Mouse (Mus musculus) frontal cortex, adult (tissue): ENCODE measurements at regions not wholly inside any gene's neighbourhood (a gene's known extent, or its start where the extent isn't known, plus 50 kb on each side); places are given as distances from the start of the nearest gene placed in this dataset.

Experiments used
- ATAC-seq: cut with Nextera tagmentation; 2 replicates; pipeline ENCODE4 v1.9.2; 2017; ENCODE audit warnings: mild to moderate bottlenecking, moderate library complexity, mixed read lengths; ENCODE audit not compliant: low TSS enrichment

DNA sequence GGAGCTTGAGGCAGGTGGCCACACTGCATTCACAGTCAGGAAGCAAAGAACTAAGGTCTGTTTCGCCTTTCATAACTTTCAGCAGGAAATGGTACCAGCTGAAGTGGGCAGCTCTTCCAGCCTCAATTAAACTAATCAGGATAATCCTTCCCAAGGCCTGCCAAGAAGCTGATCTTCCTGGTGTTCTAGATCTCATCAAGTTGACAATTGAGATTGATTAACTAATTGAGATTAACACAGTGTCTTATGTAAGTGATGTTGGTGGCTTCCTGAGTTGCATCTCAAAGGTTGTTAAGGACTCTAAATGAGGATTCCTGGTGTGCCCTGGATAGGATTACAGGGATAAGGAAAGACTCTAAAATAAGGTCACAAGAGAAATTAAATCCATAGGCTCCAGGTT lies 273.3 kb upstream of the Irx2 start:
- no peak for ATAC-seq

DNA sequence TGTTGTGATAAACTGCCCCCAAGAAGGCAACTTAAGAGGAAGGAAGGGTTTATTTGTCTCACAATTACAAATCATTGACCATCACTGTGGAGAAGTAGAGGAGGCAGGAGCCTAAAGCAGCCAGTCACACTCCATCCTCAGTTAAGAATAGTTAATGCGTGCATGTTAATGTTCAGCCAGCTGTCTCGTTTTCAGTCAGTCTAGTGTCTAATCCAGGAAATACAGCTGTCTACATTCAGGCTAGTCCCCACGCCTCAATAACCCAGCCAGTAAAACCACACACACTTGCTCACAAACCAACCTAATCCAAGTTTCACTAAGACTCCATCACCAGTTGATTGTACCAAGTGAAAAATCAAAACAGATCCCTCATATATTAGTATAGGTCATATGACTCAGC lies 272.8 kb upstream of the Irx2 start:
- no peak for ATAC-seq

DNA sequence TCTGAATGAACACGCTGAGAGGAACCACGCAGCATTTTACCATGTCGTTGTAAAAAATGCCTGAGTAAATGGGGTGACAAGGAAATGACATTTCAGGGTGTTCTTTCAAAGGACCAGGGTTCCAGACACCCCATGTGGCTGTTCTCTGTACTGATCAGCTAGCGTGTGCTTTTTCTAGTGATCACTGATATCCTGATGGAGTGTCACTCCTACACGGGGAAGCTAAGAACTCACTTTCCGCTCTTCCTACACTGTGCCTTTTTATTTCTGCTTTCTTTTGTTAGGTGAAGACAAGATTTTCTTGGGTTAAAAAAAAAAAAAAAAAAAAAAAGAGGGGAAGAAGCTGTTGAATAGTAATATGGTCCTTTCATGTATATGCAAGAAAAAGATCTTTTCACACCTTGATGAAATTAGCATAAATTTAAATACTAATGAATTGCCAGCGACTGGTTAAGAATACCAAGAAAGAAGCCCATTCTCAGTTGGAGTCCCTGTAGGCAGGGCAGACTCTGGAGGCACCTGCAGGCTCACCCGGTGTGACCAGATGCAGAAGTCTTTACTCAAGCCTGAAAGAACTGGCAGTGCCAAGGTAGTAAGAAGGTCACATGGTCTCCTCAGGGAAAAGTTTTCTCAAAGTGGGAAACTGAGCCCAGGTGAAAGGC lies 270.2 kb upstream of the Irx2 start:
- no peak for ATAC-seq

DNA sequence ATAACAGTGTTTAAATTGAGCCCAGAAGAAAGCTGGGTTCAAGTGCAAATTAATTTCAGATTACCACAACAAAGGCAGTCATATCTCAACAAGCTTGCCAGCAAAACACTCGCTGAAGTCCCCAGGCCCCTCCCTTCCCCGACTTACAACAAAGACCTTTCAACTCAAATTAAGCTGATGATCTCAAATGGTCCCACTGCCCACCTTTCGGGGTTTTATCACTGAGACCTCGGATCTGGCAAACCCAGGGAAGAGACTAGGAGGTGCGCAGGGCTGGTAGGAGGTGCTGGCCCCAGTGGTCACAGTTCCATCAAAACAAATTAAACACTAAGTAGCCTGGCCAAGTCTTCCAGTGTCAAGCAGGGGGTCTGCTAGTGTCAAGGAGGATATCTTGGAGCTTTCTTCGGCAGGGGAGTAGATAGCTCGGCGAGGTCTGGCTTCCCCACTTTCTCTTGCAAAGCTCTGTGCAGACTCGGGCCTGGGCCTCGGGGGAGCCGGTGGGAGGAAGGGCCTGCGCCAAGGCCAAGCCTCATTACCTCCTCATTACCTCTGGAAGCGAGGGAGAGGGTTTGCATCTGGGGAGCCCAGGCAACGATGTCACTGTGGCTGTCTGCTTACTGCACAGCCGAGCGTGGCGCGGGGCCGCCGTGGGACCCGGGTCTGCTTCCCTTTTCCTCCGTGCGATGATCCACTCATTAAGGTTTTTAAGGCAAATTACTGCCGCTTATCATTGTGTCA lies 262.9 kb upstream of the Irx2 start:
- no peak for ATAC-seq

DNA sequence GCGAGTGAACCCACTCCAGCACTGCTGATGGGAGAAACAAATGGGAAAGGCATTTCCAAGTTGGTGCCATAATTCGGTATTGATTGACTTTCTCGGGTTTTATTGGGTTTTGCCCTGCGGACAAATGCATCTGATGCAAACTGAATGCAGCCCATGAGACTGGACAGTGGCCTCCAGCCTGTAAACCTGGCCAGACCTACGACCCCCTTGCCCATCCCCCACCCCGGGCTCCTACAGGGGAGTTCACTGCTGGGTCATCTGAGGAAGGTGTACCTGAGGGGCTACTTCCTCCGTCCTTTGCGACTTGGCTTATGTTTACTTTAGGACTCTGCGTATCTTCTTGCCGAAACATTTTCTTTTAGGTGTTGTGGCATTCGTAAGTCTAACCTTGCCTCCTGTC lies 262.3 kb upstream of the Irx2 start:
- ATAC-seq, result no peak

DNA sequence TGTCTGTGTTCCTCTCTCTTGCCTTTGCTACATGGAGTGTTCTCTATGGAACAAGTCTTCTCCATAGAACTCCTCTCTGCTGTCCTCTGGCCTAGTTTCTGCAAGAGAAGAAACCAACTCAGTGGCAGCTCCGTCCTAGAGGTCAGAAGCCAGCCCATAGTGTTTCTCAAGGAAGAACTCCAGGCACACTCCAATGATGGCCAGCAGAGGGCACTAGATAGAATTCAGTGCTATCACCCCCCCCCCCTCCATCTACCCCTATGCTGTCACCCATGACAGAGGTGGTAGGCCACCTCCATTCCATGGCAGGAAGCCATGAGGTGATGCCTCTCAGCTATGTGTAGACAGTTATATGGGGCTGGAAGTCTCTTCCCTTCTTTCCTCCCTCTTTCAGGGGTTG lies 258.5 kb upstream of the Irx2 start:
- ATAC-seq, result no peak

DNA sequence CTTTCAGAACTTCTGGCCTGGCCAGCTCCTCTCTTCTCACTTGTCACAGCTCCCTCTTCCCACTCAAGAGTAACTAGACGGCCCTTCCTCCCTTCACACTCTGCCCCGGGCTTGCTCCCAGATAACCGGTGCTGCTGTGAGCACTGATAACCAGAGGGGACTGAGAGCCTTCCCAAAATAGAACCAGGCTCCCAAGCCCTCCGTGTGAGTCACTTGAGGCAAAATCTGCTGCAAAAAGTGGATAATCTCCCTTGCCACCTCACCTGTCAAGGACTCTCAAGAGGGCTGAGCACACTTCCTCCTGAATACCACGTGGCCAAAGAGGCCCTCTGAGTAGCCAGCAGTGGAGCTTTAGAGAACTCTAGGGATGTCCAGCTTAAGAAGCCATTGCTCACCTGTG lies 257.6 kb upstream of the Irx2 start:
- ATAC-seq, result no peak

DNA sequence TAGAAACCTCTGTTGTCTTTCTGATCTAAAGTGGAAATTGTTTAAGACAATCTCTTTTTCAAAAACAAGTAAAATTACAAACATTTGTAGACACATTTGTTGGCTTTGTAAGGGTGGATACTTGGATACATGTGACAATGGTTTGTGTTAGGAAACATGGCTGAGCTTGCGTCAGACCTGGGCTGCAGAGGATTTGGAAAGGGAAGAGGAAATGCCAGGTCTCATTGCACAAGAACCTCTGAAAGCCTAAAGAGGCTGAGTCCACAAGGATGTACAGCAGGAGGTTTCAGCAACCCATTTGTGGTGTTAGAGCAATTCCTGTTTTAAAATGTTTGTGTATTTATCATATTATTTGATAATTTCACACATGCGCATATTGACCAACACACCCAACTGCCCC lies 235.3 kb upstream of the Irx2 start:
- ATAC-seq, result no peak

DNA sequence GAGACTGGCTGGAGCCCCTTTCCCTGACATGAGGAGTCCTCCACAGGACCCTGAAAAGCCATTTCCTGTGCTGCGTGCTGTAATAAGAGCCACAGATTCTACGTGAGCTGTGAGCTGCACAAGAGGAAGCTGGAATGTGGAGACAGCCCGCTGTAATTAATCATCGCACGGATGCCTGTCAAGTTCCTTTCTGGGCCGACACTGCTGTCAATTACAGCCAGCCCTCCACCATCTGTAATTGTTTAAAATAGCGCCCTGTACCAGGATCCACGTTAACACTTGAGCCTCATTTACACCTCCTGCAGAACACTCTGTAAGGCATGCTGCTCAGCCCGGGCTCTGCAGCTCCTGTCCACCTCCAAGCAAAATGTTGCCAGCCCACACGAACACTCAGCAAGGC lies 227.9 kb upstream of the Irx2 start:
- peak; percentile 97 for ATAC-seq

DNA sequence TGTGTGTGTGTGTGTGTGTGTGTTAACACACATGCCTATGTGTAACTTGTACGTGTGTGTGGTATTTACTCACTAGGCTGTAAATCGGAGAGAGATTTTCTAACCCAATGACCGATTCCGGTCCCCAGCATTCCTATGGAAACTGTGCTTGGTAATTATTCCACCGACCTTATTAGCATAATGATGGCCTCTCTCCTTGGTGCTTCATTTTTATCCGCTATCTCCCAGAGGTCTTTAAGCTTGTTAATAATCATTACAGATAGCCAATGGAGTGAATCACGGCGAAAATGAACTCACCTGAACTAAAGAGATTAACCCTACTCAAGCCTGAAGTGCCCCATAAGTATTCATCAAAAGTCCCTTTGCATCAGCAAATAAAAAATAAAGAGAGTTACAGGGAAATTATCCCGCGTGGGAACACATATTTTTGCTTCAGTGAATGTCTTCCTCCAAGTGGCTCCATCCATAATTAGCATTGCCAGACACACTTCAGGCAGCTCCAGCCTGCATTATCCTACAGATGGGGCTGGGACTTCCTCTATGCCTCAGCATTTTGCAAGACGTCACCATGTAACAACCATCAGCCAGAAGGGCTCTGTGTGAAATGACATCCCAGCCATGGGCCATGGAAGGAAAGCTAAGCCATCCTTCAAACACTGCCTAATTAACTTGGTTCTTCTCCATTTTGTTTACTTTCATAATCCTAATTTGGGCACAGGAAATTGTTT lies 219.2 kb upstream of the Irx2 start:
- ATAC-seq, result peak; percentile 85

DNA sequence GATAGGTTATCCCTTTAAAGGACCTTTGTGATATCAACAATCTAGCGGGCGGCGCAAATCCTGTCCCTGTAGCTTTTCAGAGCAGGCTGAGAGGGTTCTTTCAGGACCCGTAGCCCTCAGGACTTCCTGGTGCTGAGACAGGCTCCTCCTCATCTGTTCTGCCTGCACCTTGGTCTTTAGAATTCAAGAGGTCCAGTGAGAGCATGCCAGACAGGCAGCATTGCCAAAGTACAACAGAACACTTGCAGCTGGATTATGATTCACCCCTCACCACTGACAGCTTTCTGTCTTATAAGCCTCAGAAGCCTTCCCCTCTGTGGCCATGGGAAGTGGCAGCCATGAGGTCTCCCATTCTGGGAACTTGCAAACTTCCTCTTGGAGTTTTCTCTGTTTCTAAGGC lies 216.0 kb upstream of the Irx2 start:
- no peak for ATAC-seq

DNA sequence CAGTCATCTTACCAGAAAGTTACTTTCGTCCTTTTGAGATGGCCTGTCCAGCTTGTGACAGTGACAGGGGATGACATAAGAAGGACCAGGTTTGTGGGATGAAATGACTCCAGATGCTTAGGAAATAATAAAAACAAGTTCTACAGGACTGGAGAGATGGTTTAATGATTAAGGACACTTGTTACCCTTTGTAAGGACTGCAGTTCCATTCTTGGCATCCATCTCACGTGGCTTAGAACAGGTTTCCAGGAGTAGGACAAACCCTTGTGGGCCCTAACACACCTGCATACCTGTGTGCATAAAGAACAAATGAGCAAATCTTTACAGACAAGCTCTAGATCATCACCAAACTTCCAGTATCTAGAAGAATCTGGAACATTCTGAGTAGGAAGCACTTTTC lies 211.6 kb upstream of the Irx2 start:
- ATAC-seq, result no peak

DNA sequence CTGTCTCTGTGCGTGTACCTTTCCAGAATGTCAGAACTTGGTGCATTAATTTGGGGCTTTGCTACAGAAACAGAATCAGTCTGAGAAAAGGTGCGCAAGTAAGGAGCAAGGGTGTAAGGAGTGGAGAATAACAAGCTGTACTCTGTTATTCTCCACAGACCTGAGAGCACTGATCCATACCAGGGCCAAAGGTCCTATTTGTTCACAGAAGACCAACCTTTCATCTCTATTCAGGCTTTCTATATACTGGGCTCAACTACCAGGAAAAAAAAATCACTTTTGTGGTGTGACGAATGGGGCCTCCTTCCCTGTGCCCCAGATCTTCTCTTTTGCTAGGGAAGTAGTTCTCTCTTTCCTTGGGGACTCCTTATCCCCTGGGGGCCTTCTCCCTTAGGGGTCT lies 210.8 kb upstream of the Irx2 start:
- ATAC-seq, result no peak

DNA sequence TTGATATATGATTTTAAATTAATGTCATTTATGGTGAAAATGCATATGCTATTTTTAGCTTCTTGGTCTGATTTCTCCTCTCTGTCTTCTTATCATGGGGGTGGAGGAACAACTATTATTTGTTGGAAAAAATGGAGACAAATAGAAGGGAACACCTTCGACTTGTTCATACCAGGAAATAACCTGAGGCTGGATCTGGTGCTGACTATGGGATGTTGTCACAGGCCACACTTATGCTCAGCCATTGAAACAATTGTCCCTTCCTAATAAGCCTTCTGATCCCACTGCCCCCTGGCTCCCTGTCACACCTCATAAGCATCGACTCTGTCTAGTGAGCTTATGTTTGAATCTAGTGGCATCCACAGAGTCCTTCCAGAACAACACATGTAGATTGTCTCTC lies 210.3 kb upstream of the Irx2 start:
- ATAC-seq, result no peak

DNA sequence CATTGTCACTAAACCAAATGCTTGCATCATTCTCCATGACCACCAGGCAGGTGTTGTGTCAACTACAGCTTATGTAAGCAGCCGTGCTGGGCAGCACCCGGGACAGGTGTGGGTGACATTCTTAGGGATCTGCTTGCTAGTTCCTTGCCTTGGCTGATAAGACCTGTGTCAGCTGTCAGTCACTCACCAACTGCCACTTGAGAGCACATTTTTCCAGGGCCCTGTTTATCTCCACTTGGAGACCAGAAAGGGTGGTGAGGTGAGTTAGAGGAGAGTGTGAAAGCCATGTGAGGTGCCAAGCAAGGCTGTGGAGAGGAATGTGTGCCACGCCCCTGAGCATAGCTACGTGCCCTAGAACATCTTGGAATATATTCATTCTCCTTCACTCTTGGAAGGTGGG lies 209.1 kb upstream of the Irx2 start:
- ATAC-seq, result no peak

DNA sequence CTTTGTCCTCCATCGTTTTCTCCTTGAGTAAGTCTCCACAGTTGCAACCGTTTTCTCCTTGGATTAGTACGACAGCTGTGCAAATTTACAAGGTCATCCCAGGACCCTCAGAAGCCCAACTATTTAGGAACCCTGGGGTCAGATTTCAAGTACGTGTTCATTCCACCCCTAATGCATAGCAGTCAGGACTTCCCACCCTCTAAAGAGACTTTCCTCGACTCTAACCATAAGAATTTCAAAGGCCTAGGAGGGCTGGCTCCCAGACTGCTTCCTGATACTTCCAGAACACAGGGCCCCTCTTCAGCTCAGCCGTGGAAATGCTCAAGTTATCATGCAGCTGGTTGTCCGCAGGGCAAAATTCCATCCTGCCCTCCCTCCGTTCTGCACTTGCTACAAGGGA lies 202.7 kb upstream of the Irx2 start:
- no peak for ATAC-seq

DNA sequence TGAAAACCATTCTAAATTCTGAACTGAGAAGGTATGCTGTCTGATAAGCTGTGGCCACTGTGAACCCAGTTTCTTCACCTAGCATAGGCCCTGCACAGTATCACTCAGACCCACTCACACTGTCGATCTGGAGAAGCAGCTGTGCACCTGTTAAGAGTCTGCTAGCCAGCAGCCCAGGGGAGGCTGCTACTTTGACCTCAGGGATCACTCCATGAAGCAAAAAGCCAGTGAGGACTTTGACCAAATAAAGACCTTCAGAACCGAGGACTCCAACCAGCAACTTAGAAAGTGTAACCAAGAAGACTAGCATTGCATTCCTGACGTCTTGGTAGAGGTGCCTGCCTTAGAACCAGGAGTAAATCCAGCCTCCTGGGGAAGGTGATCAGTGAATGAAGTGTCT lies 183.3 kb upstream of the Irx2 start:
- ATAC-seq, result no peak

DNA sequence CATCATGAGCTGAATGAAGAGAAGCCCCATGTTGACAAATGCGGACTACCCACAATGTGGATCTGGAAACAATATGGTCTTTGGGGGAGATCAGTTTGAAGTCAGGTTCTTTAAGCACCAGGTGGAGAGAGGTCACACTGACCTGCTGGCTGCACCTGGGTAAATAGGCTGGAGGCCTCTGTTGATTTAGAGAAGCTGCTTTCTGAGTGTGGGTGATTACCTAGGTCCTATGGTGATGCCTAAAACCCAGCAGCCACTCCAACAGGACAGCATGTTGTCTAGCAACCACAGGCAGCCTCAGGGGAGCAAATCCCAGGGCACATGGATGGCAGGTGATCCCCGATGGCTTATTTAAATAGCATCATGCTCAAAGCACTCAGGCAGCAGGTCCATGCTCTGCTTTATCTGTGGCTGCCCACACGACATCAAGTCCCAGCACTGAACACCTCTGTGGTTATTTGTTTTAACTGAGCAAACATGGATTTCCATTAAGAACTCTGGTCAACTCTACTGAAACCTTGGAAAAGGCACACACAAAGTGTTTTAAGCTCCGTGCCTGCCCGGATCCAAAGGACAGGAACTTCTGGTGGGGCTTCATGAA lies 180.1 kb upstream of the Irx2 start:
- ATAC-seq, result no peak

DNA sequence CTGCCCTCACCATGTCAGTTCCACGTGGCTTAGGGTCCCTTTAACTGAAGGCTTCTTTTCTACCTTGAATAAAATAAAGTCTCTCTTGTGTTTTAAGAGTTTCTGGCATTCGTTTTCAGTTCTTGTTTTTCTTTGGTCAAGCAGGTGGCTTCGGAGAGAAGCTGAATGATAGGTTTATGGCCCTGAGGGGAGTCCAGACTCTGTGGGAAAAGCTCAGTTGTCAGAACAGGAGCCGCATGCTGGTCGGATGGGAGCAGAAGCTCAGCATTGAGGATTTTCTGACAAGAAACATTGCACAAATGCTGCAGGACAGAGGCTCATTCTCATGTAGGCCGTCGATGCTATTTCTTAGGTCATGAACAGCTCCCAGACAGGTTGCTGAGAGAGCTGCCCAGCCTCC lies 133.3 kb upstream of the Irx2 start:
- no peak for ATAC-seq

DNA sequence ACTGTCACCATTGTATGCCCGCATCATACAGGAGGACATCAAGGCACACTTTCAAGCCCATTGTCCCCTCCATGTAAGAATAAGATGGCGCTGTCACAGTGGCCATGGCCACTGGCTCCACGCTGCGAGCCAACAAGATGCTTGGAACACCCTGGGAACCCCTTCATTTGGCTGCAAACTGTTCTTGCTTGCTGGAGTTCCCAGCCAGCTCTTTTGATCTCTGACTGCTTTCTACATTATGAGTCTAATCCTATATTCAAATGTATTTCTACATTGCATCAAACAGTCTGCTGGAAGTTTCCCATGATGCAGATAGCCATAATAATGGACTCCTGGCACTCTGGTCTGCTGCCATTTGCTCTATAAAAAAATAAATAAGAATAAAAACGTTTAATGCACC lies 131.6 kb upstream of the Irx2 start:
- no peak for ATAC-seq

DNA sequence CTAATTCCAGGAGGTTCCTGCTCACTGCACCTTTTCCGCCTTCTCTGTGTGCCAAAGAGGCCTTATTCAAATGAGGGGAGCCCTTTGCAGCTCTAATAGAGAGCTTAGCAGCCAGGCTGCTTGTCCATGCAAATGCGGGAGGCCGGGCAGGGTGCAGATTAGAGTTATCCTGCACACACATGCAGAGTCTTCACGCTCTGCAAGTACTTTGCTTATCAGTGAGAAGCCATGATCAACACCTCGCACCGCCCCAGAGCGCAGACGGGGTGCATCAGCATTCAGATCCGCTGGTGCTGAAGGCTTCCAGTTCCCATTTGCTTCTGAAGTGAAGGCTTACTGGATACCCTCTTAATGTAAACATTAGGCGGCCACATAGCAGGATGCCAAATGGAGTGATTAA lies 131.1 kb upstream of the Irx2 start:
- no peak for ATAC-seq

DNA sequence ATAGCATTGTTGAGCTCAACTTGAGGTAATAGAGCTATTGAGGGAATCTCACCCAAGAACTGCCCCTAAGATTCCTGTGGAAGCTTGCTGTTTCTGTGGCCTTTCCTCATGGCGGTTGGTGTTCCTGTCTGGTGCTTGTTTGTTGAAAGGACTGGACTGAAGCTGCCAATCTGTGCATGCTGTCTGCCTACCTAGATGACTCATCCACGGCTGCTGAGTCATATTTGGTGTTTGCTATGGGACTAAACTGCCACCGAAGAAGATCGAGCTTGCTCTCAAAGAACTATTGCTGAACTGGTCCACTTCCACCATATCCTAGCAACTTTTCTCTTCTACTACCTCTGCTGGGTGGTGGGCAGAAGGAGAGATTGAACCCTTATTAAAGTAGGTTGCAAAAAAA lies 122.7 kb upstream of the Irx2 start:
- peak; percentile 85; the same call in 1 of the 2 replicates for ATAC-seq

DNA sequence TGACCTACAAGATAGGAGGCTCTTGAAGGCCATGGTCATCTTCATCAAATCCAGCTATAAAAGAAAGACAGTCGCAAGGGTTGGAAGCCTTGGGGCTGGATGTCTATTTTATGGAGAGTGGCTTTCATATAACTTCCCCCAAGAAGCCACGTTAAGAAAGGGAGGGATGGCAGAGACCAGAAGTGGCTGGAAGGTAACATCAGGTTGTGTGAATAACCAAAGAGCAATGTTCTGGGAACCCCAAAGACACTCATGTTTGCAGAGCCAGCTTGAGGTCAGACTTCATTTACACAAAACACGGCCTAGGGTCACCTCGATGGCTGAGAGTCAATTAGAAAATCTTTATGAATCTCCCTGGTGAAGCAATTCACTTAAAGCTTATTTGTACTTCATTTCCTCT lies 90.0 kb upstream of the Irx2 start:
- ATAC-seq, result no peak
